Mouse (Mus musculus) olfactory bulb, adult 2 months (tissue): ENCODE results near the gene Cd200. TPM values are rescaled to one million over a fixed set of nuclear protein-coding genes. Genes with fewer than 3 reads are reported as not detected.

Source experiments
- H3K27ac ChIP-seq: fragments of 200-500 bp; 2 replicates; pipeline ENCODE4 v1.5.1; 2012; ENCODE audit warnings: low read depth, low read length; ENCODE audit not compliant: insufficient read depth
- H3K4me1 ChIP-seq: fragments of 200-500 bp; 2 replicates; pipeline ENCODE4 v1.6.1; 2012; ENCODE audit warnings: low read length; ENCODE audit not compliant: control insufficient read depth, insufficient read depth
- H3K4me3 ChIP-seq: fragments of 200-500 bp; 2 replicates; pipeline ENCODE4 v1.5.1; 2012; ENCODE audit warnings: mild to moderate bottlenecking, low read depth, low read length, moderate library complexity; ENCODE audit not compliant: insufficient read depth
- CTCF ChIP-seq: fragments of 200-500 bp; IDR thresholded peaks from 2 replicates; pipeline ENCODE4 v1.5.1; 2012; ENCODE audit warnings: low read depth, mild to moderate bottlenecking, low read length, moderate library complexity; ENCODE audit not compliant: insufficient read depth
- POLR2A ChIP-seq: fragments of 200-500 bp; IDR thresholded peaks from 2 replicates; pipeline ENCODE4 v1.6.1; 2012; ENCODE audit warnings: mild to moderate bottlenecking, low read depth, low read length, moderate library complexity; ENCODE audit not compliant: insufficient read depth
- WGBS: fragments of 180-500 bp; shearing (Covaris S2); methylation state at CpG from one replicate; pipeline ENCODE4 v1.1.7; 2018; 5-methylcytosine and 5-hydroxymethylcytosine counted together
- polyA plus RNA-seq: library from polyadenylated mRNA; stranded (reverse); fragments of >200 nt; gene quantifications from 2 replicates; pipeline ENCODE4 v1.2.4, GENCODE M21; 2012; ENCODE audit warnings: low replicate concordance; ENCODE audit not compliant: missing spikeins, insufficient read depth, insufficient read length

The Cd200 gene
- polyA plus RNA-seq, 1 experiment = not detected

GRCm38 (mm10) chr16:45381811-45382210, 27.0 kb downstream of the Cd200 start:
- WGBS = 78% methylated on average over 3 of the region's 3 CpGs

GRCm38 (mm10) chr16:45378959-45379358, 29.9 kb downstream of the Cd200 start:
- Histone ChIP-seq H3K4me1 (no peaks in the 10 kb centered on the region), H3K4me3 (no peak overlapping the region), H3K27ac (no peak overlapping the region)
- WGBS = 84% methylated on average over 3 of the region's 3 CpGs
- TF ChIP-seq POLR2A (no peak), CTCF (no peak)

More at GRCm38 (mm10) chr16:45381811-45382210, 27.0 kb downstream of the Cd200 start:
- Histone ChIP-seq H3K27ac (no peak overlapping the region), H3K4me3 (no peak overlapping the region), H3K4me1 (no peaks in the 10 kb centered on the region)
- no peak for TF ChIP-seq CTCF
- TF ChIP-seq POLR2A = no peak

- TF ChIP-seq CTCF = no peak
- no peak for TF ChIP-seq POLR2A
- H3K4me3 ChIP-seq = no peak overlapping the region
- 96% methylated on average over 5 of the region's 5 CpGs for WGBS
- H3K27ac ChIP-seq = no peak overlapping the region
- no peaks in the 10 kb centered on the region for H3K4me1 ChIP-seq
These were observed 30.5 kb downstream of the Cd200 start for GRCm38 (mm10) chr16:45378147-45378943.

GRCm38 (mm10) chr16:45377332-45377731, 31.5 kb downstream of the Cd200 start:
- H3K27ac ChIP-seq = no peak overlapping the region
- WGBS = 93% methylated on average over 4 of the region's 4 CpGs
- no peaks in the 10 kb centered on the region for H3K4me1 ChIP-seq
- no peak overlapping the region for H3K4me3 ChIP-seq
- TF ChIP-seq CTCF (no peak), POLR2A (no peak)

GRCm38 (mm10) chr16:45376812-45377211, 32.0 kb downstream of the Cd200 start:
- TF ChIP-seq CTCF (no peak), POLR2A (no peak)
- Histone ChIP-seq H3K4me1 (no peaks in the 10 kb centered on the region), H3K4me3 (no peak overlapping the region), H3K27ac (no peak overlapping the region)
- WGBS = 70% methylated on average over 2 of the region's 2 CpGs

- TF ChIP-seq POLR2A = no peak
- Histone ChIP-seq H3K4me3 (no peak overlapping the region), H3K4me1 (no peaks in the 10 kb centered on the region), H3K27ac (no peak overlapping the region)
- 82% methylated on average over 4 of the region's 4 CpGs for WGBS
These were observed 32.6 kb downstream of the Cd200 start for GRCm38 (mm10) chr16:45376294-45376693.

- Histone ChIP-seq H3K27ac (no peak overlapping the region), H3K4me3 (no peak overlapping the region), H3K4me1 (no peaks in the 10 kb centered on the region)
- TF ChIP-seq POLR2A = no peak
- no peak for TF ChIP-seq CTCF
- 55% methylated on average over 2 of the region's 2 CpGs for WGBS
These were observed 33.2 kb downstream of the Cd200 start for GRCm38 (mm10) chr16:45375506-45376225.

- WGBS = 91% methylated on average over 2 of the region's 2 CpGs
- TF ChIP-seq CTCF (no peak), POLR2A (no peak)
- no peaks in the 10 kb centered on the region for H3K4me1 ChIP-seq
- H3K4me3 ChIP-seq = no peak overlapping the region
- no peak overlapping the region for H3K27ac ChIP-seq
These were observed 34.8 kb downstream of the Cd200 start for GRCm38 (mm10) chr16:45374074-45374473.

- Histone ChIP-seq H3K4me1 (no peaks in the 10 kb centered on the region), H3K27ac (no peak overlapping the region), H3K4me3 (no peak overlapping the region)
- WGBS = 83% methylated on average over 1 of the region's 1 CpGs
- TF ChIP-seq CTCF (no peak), POLR2A (no peak)
These were observed 37.8 kb downstream of the Cd200 start for GRCm38 (mm10) chr16:45371076-45371475.
